Mouse (Mus musculus): Measurements from ENCODE around the gene Phc2.

DNA sequence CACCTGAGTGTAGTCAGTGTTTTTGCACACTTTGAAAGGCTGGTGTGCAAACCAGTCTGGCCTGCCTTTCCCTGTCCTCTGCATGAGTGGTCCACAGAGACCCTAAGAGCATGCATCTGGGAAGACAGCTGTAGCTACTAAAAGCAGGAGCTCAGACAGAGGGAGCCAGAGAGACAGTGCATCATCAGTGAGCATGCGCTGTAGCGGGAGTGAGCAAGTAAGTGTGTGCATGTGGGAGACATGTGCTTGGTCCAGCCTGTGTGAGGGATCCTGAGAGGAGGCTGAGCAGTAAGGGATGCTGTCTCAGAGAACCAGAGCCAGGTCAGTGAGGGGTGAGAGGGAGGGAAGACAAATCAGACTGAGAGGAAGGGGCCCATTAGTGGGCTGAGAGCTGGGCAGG is 46.0 kb downstream of the Phc2 start:
- TF ChIP-seq CTCF (IDR thresholded peaks at IDR 0.05 in 2 of 3, conservative IDR thresholded peaks at IDR 0.05 in 1 of 3; ENCODE audit: control insufficient read depth in 1 of 3, insufficient read depth in 1 of 3, low read depth in 2 of 3, low read length in 3 of 3, poor library complexity in 1 of 3, severe bottlenecking in 1 of 3) (no peak), ZNF384 (IDR thresholded peaks at IDR 0.05; ENCODE audit: low read depth, low read length) (no peak), MAFK (IDR thresholded peaks at IDR 0.05; ENCODE audit: borderline replicate concordance, low read depth, low read length) (no peak), POLR2AphosphoS5 (IDR thresholded peaks at IDR 0.05; ENCODE audit: borderline replicate concordance, low read depth, low read length) (no peak), USF2 (IDR thresholded peaks at IDR 0.05; ENCODE audit: borderline replicate concordance in 1 of 2, insufficient read depth in 1 of 2, low read depth in 1 of 2, low read length in 2 of 2) (no peak), MYB (IDR thresholded peaks at IDR 0.05; ENCODE audit: low read depth, low read length) (no peak), NELFE (IDR thresholded peaks at IDR 0.05; ENCODE audit: low read depth, low read length) (no peak), E2F4 (IDR thresholded peaks at IDR 0.05; ENCODE audit: borderline replicate concordance, low read depth, low read length) (no peak)

All from MEL (cell line).